Mouse (Mus musculus) neural tube, embryonic 12.5 days (tissue): ENCODE data around the gene Rph3al. TPM values are rescaled to one million over a fixed set of nuclear protein-coding genes. Genes with fewer than 3 reads are reported as not detected.

Experiments
- ATAC-seq: fragments of 200-750 bp; cut with Nextera tagmentation; 2 replicates; pipeline ENCODE4 v1.8.0; 2017; ENCODE audit warnings: low read depth, mild to moderate bottlenecking, moderate TSS enrichment, moderate library complexity; ENCODE audit not compliant: low FRiP score
- H3K27ac ChIP-seq: fragments of 300-500 bp; sonication (generic); 2 replicates; pipeline ENCODE4 v1.5.1; 2016
- H3K27me3 ChIP-seq: fragments of 300-500 bp; sonication (generic); replicated peaks from 2 replicates; pipeline ENCODE4 v1.6.1; 2016; ENCODE audit warnings: mild to moderate bottlenecking
- H3K36me3 ChIP-seq: fragments of 300-500 bp; sonication (generic); 2 replicates; pipeline ENCODE4 v1.6.1; 2016; ENCODE audit warnings: mild to moderate bottlenecking
- H3K4me1 ChIP-seq: fragments of 300-500 bp; sonication (generic); 2 replicates; pipeline ENCODE4 v1.6.1; 2016
- H3K4me2 ChIP-seq: fragments of 300-500 bp; sonication (generic); replicated peaks from 2 replicates; pipeline ENCODE4 v1.6.1; 2016; ENCODE audit warnings: mild to moderate bottlenecking
- H3K4me3 ChIP-seq: fragments of 300-500 bp; sonication (generic); 2 replicates; pipeline ENCODE4 v1.5.1; 2016
- H3K9ac ChIP-seq: fragments of 300-500 bp; sonication (generic); 2 replicates; pipeline ENCODE4 v1.6.1; 2016; ENCODE audit warnings: mild to moderate bottlenecking
- H3K9me3 ChIP-seq: fragments of 300-500 bp; sonication (generic); 2 replicates; pipeline ENCODE4 v1.6.1; 2016; ENCODE audit warnings: mild to moderate bottlenecking
- WGBS: fragments of 180-500 bp; shearing (Covaris S2); methylation state at CpG from one replicate; pipeline ENCODE4 v1.1.7; 2016; 5-methylcytosine and 5-hydroxymethylcytosine counted together
- polyA plus RNA-seq: library from polyadenylated mRNA; unstranded; fragments of >200 nt; fragmentation: Nextera tagmentation; extraction: Ambion mirVana; gene quantifications from 2 replicates; pipeline ENCODE4 v1.2.1, GENCODE M21; 2016

Gene Rph3al
- polyA plus RNA-seq, 1 experiment from 2014 or later: 1.1 TPM

DNA sequence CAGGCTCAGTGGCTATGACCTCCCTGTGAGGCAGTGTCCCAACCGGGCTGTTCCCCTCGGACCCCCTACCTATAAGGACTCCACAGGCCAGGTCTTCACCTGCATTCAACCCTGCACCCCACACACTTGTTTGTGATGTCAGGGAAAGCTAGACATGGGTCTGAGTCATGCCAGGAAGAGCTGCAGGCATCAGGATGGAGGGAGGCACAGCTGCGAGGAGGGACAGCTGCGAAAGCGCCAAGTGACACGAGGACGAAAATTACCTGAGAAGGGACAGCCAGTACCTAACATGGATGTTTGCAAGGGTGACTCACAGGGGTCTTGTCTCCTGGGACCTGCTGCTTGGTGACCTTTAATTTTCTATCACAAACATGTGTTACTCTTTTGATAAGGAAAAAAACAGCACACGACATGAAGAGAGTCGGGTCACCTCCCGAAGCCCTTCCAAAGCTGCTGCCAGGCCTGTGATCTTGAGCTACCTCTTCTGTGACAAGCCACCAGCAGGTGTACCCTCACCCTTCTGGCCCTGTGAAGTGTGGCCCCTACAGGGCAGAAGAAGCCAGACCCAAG lies 85.1 kb downstream of the Rph3al start:
- Histone ChIP-seq H3K9ac (no peak overlapping the region), H3K9me3 (no peaks in the 10 kb centered on the region), H3K27me3 (no peaks in the 10 kb centered on the region), H3K4me1 (no peaks in the 10 kb centered on the region; the same call in 1 of the 2 replicates), H3K4me2 (no peak overlapping the region), H3K36me3 (no peaks in the 10 kb centered on the region), H3K4me3 (no peak overlapping the region), H3K27ac (no peak overlapping the region)
- 86% methylated on average over 10 of the region's 10 CpGs for WGBS
- ATAC-seq: no peak

DNA sequence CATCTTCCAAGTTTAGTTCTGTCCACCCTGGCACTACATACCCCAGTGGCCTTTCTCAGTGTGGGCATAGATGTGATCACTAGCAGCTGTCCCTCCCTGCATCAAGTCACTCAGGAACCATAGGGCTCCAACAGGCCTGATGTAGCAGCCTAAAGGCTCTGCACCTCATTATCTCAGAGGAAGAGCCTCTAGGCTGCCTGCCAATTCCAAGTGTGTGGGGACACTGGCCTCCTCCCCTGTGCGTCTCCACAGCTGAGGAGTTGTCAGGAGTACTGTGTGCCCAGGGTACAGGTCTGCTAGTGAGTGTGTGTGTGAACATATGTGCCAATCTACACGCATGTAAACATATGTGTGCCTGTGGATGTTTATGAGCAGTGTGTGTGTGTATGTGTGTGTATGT lies 85.7 kb downstream of the Rph3al start:
- no peaks in the 10 kb centered on the region for H3K27me3 ChIP-seq
- H3K27ac ChIP-seq: 0 out of 2 replicates have a peak overlapping the region, but pooled peaks have one; percentile 7
- no peak overlapping the region for H3K9ac ChIP-seq
- WGBS: 81% methylated on average over 2 of the region's 2 CpGs
- no peaks in the 10 kb centered on the region for H3K9me3 ChIP-seq
- no peak overlapping the region for H3K4me2 ChIP-seq
- H3K36me3 ChIP-seq: no peaks in the 10 kb centered on the region
- ATAC-seq: no peak
- H3K4me3 ChIP-seq: no peak overlapping the region
- no peaks in the 10 kb centered on the region; the same call in 1 of the 2 replicates for H3K4me1 ChIP-seq

DNA sequence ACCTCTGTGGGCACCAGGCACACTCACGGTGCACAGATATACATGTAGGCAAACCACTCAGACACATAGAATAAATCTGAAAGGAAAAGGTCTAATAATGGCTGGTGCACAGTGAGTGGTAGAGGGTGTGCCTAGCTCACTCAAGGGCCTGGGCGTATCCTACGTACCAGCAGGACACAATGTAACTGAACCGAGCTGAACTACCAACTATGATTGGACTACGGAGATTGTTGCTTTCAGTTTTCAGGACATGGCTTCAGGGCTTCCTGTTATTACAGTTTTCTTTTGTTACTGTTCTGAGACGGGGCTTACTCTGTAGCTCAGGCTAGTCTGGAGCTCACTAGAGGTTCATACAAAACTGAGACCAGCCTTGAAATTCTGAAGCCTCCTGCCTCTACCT lies 88.7 kb downstream of the Rph3al start:
- WGBS: 84% methylated on average over 6 of the region's 6 CpGs
- no peak for ATAC-seq
- Histone ChIP-seq H3K4me1 (peaks cover 15% of the 10 kb centered on the region), H3K4me2 (no peak overlapping the region), H3K36me3 (no peaks in the 10 kb centered on the region), H3K9ac (no peak overlapping the region), H3K4me3 (no peak overlapping the region), H3K27me3 (no peaks in the 10 kb centered on the region), H3K27ac (no peak overlapping the region), H3K9me3 (no peaks in the 10 kb centered on the region)

DNA sequence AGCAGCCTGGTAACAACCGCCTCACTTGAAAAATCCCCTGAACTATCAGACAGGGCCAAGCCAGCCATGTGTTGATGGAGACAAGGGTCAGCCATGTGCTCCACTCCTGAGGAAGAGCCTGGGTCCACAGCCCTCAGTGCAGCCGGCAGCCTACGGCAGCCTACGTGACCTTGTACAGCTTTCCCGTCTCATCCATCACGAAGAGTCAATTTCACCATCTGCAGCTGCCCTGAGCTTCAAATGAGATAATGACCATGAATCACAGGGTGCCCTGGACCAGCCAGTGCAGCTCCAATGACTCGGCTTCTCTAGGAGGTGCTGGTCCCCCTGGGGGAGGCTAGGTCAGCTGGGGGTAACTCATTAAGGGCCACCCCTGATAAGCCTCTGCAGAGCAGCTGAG lies 91.6 kb downstream of the Rph3al start:
- no peak for ATAC-seq
- 32% methylated on average over 7 of the region's 7 CpGs for WGBS
- Histone ChIP-seq H3K4me1 (peaks cover 24% of the 10 kb centered on the region), H3K4me3 (no peak overlapping the region), H3K9me3 (no peaks in the 10 kb centered on the region), H3K27ac (0 out of 2 replicates have a peak overlapping the region, but pooled peaks have one; percentile 8), H3K27me3 (no peaks in the 10 kb centered on the region), H3K4me2 (no peak overlapping the region), H3K36me3 (no peaks in the 10 kb centered on the region), H3K9ac (no peak overlapping the region)

DNA sequence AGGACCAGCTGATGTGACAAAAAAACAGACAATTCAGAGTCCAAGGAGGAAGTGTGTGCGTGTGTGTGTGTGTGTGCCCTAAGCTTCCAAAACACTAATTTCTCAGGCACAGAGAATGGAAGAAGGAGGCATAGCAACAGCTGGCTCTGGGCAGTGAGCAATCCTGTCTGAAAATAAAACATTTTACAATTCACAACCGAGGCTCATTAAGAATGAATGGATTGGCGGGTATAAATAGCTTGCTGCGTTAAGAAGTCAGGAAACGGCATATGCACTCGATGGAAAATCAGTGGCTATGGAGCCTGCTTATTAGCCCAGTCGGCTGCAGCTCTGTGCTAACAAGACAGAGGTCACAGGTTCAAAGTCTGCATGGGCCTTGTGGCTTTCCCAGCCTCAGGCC lies 92.6 kb downstream of the Rph3al start:
- Histone ChIP-seq H3K36me3 (no peaks in the 10 kb centered on the region), H3K4me1 (peaks cover 28% of the 10 kb centered on the region), H3K9me3 (no peaks in the 10 kb centered on the region), H3K27ac (no peak overlapping the region), H3K4me2 (no peak overlapping the region), H3K9ac (no peak overlapping the region), H3K4me3 (no peak overlapping the region), H3K27me3 (no peaks in the 10 kb centered on the region)
- no peak for ATAC-seq
- WGBS: 41% methylated on average over 7 of the region's 7 CpGs

DNA sequence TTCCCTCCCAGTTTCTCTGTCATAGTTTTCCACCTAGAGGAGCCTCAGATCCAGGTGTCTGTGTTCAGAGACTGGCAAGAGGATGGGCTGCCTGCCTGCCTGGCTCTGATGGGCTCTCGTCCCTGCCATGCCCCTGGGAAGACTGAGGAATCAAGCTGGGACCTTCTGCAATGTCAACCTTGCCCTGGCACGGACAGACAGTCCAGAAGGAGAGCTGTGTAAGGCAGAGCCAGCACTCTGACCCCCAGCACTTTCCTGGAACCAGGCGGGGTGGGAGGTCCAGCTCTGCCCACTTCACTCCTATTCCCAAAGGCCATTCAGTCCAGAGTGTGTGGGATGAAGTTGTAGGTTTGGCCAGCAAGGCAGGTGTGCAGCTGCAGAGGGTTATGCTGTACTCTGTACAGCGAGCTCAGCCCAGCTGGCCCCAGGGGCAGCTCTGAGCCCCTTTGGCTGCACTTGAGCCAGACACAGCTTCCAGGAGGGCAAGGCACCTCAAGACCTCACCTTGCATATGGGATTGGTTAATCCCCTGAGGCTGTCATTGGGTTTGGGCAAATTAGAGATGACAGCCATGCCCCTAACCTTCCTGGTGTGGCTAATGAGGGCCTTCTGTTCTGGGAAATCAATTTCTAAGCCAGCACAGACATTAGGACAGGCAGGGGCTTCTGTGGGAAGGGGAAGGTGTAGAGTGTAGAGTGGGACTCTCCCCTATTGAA lies 95.2 kb downstream of the Rph3al start:
- Histone ChIP-seq H3K9me3 (no peaks in the 10 kb centered on the region), H3K36me3 (no peaks in the 10 kb centered on the region), H3K4me3 (no peak overlapping the region), H3K9ac (no peak overlapping the region), H3K27ac (no peak overlapping the region), H3K4me1 (peaks cover 28% of the 10 kb centered on the region), H3K4me2 (no peak overlapping the region), H3K27me3 (no peaks in the 10 kb centered on the region)
- ATAC-seq: no peak
- 74% methylated on average over 4 of the region's 4 CpGs for WGBS

DNA sequence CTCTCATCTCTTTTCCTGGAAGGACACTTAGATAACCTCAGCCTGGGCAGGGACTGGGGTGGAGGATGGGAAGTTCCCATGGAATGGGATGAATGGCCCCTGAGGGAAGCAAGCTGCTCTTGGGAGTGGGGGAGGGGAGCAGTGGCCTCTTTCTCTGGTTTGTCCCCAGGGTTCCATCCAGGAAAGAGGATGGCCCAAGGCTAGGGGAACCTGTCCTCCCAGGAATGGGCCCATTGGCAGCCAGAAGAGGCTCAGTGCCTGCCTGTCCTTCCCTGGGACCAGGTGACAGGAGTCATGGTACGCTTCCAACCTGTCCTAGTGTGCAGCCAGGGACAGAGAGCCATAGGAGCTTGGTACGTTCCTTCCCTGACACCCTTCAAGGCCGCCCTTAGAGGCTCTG lies 96.7 kb downstream of the Rph3al start:
- no peak overlapping the region for H3K4me3 ChIP-seq
- no peaks in the 10 kb centered on the region for H3K27me3 ChIP-seq
- H3K9me3 ChIP-seq: no peaks in the 10 kb centered on the region
- no peak overlapping the region for H3K9ac ChIP-seq
- peaks cover 21% of the 10 kb centered on the region for H3K4me1 ChIP-seq
- H3K4me2 ChIP-seq: no peak overlapping the region
- H3K27ac ChIP-seq: no peak overlapping the region
- ATAC-seq: no peak
- no peaks in the 10 kb centered on the region for H3K36me3 ChIP-seq
- WGBS: 69% methylated on average over 3 of the region's 3 CpGs

DNA sequence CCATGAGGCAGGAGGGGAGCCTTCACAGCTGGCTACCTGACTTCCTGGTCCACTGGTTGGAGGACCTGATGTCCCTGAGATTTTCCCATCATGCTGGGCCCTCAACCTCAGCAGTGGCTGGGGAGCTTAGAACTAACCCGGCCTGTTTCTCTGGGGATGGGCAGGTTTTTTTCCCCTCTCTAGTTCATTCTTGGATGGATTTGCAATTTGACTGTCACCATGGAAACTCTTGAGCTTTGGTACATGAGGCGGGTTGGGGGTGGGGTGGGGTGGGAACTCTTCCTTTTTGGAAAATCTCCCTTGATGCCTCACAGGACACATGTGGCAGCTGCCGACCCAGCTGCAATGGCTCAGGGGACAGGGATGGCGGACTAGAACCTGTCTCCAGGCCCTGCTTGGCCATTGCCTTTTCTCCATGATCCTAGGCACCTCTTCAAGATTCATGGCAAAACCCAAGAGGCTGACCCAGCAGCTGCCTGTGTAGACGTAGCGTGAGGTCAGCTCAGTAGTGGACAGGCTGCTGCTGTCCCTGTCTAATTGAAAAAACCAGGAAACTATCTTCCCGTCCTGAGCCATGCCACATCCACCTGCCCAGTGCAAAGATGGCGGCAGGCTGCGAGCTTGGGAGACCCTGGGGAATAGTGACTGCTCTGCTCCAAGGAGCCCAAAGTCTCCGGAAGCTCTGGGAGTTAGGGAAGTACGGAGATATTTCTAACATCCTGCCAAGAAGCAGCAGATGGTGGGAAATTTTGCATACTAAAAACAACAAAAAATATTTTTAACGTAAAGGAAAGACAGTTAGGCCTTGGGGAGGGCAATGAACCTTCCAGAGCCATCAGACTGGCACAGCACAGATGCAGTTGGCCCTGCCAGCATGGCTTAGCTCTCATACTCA lies 98.4 kb downstream of the Rph3al start:
- H3K4me2 ChIP-seq: no peak overlapping the region
- no peak overlapping the region for H3K27ac ChIP-seq
- 87% methylated on average over 12 of the region's 12 CpGs for WGBS

DNA sequence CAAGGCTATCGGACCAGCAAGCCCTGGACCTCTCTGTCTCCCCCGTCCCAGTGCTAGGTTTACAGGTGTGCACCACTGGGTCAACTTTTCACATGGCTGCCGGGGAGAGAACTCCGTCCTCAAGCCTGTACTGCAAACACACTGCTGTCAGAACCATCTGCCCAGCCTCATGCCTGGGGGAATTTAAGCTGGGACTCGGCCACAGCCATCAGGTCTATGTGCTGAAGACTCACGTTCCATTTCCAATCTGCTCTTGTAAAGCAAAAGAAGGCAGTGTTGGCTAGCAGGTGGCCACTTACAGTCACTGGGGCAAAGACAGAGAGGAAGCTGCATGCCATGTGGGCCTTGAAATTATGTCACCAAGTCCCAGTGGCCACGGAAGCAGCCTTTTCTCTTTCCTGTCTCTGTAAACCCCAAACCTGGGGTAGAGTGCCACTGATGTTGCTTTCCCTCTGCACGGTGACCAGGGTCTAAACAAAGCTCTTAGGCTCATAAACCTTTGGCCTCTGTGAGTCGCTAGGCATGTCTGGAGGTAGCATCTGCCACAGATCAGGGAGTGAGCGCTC lies 99.3 kb downstream of the Rph3al start:
- Histone ChIP-seq H3K36me3 (no peaks in the 10 kb centered on the region), H3K9ac (no peak overlapping the region), H3K9me3 (no peaks in the 10 kb centered on the region), H3K4me3 (no peak overlapping the region), H3K27me3 (no peaks in the 10 kb centered on the region), H3K4me1 (0 out of 2 replicates have a peak, but pooled peaks cover 13% of the 10 kb centered on the region), H3K27ac (no peak overlapping the region), H3K4me2 (no peak overlapping the region)
- 67% methylated on average over 10 of the region's 10 CpGs for WGBS
- ATAC-seq: no peak

More for the DNA sequence above, 98.4 kb downstream of the Rph3al start:
- Histone ChIP-seq H3K27me3 (no peaks in the 10 kb centered on the region), H3K4me1 (0 out of 2 replicates have a peak, but pooled peaks cover 13% of the 10 kb centered on the region), H3K9me3 (no peaks in the 10 kb centered on the region), H3K9ac (no peak overlapping the region), H3K36me3 (no peaks in the 10 kb centered on the region), H3K4me3 (no peak overlapping the region)
- ATAC-seq: no peak

DNA sequence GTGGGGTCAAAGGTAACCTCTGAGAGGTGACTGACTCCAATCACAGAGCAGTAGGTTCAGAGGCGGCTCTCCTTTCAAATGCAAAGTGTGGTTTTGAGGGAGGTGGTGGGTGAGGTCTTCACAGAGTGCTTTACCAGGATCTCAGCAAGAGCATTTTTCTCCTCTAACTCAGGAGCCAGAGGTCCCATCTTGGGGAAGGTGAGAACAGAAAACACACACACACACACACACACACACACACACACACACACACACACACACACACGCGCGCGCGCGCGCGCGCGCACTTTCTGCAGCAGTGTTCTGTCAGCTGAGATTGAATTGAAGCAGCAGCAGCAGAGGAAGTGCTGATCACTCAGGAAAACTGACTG lies 102.0 kb downstream of the Rph3al start:
- Histone ChIP-seq H3K4me2 (no peak overlapping the region), H3K27me3 (no peaks in the 10 kb centered on the region), H3K4me1 (0 out of 2 replicates have a peak, but pooled peaks cover under 1% of the 10 kb centered on the region), H3K9me3 (no peaks in the 10 kb centered on the region), H3K36me3 (no peaks in the 10 kb centered on the region), H3K9ac (no peak overlapping the region), H3K27ac (no peak overlapping the region), H3K4me3 (no peak overlapping the region)
- 55% methylated on average over 11 of the region's 11 CpGs for WGBS
- ATAC-seq: no peak

DNA sequence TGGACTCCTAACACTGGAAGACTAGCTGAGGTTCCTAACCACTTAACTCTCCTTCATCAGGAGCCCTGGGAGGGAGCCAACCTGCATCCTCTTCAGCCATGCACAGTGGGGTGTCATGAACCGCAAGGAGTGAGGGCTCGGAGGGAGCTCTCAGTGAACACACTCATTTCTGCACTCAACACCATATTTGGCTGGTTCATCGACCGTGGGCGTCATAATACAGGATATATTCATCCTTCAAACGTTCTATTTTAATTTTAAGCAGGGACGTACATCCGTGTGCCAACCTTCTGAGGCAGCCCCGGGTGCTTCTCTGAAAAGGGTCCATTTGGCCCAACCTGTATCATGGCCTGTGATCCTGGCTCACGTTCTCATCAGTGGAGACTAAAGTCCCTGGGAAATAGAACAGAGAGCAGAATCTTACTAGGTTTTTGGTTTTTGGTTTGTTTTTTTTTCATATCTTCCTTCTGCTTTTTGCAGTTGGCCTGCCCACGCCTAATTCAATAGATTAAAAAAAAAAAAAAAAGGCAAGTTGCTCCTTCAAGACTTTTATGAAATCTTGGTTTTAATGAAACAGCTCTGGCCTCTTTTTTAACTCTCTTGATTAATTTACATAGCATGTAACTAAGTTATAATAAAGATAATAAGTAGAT lies 102.5 kb downstream of the Rph3al start:
- H3K9ac ChIP-seq: no peak overlapping the region
- H3K36me3 ChIP-seq: no peaks in the 10 kb centered on the region
- no peak overlapping the region for H3K4me2 ChIP-seq
- no peaks in the 10 kb centered on the region for H3K27me3 ChIP-seq
- WGBS: 83% methylated on average over 11 of the region's 11 CpGs
- no peak overlapping the region for H3K4me3 ChIP-seq
- no peak for ATAC-seq
- no peaks in the 10 kb centered on the region for H3K9me3 ChIP-seq
- no peaks in the 10 kb centered on the region for H3K4me1 ChIP-seq
- H3K27ac ChIP-seq: no peak overlapping the region

DNA sequence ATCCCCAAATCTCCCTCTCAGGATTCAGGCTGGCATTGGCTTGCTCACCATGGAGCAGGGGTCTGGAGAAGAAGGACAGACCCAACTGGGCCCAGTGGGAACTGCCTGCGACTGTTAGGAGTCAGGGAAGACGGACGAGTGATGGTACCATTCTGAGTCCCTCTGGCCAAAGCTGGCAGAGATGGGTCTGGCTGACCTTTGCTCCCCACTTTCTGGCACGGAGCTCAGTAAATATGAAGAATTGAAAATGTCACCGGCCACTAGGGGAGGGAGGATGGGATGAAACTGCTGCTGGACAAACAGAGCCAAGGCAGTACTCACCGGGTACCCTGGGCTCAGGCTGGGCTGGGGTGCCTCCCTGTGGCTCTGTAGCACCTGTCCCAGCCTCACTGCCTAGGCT lies 105.1 kb downstream of the Rph3al start:
- H3K4me2 ChIP-seq: no peak overlapping the region
- H3K4me1 ChIP-seq: no peaks in the 10 kb centered on the region
- H3K9me3 ChIP-seq: no peaks in the 10 kb centered on the region
- 87% methylated on average over 6 of the region's 6 CpGs for WGBS
- no peak for ATAC-seq
- H3K4me3 ChIP-seq: no peak overlapping the region
- no peaks in the 10 kb centered on the region for H3K36me3 ChIP-seq
- H3K9ac ChIP-seq: no peak overlapping the region
- H3K27ac ChIP-seq: no peak overlapping the region
- no peaks in the 10 kb centered on the region for H3K27me3 ChIP-seq
